Mouse (Mus musculus) kidney, adult 8-10 months (tissue): ENCODE results near the gene Dmxl2.

Experiments used
- DNase-seq, 2 experiments: peaks; one replicate each; pipeline ENCODE4 v3.0.0; 2022

Dmxl2 gene

GRCm38 (mm10) chr9:54499291-54499690 lies 2.1 kb downstream of the Dmxl2 start:
- no peak for DNase-seq

- no peak for DNase-seq
Observed at GRCm38 (mm10) chr9:54490431-54490830, 11.0 kb downstream of the Dmxl2 start.

- DNase-seq, result no peak
Observed at GRCm38 (mm10) chr9:54489599-54489998, 11.8 kb downstream of the Dmxl2 start.

- no peak for DNase-seq
Observed at GRCm38 (mm10) chr9:54484927-54485326, 16.5 kb downstream of the Dmxl2 start.

- DNase-seq, result no peak
Observed at GRCm38 (mm10) chr9:54483215-54483614, 18.2 kb downstream of the Dmxl2 start.

GRCm38 (mm10) chr9:54482763-54483162 lies 18.7 kb downstream of the Dmxl2 start:
- DNase-seq, result no peak

- DNase-seq, result no peak
Observed at GRCm38 (mm10) chr9:54479054-54479453, 22.4 kb downstream of the Dmxl2 start.

GRCm38 (mm10) chr9:54478117-54478516 lies 23.3 kb downstream of the Dmxl2 start:
- no peak for DNase-seq

GRCm38 (mm10) chr9:54474546-54474945 lies 26.9 kb downstream of the Dmxl2 start:
- no peak for DNase-seq

GRCm38 (mm10) chr9:54474031-54474430 lies 27.4 kb downstream of the Dmxl2 start:
- no peak for DNase-seq

GRCm38 (mm10) chr9:54472784-54473183 lies 28.6 kb downstream of the Dmxl2 start:
- DNase-seq, result no peak

GRCm38 (mm10) chr9:54469339-54469738 lies 32.1 kb downstream of the Dmxl2 start:
- DNase-seq, result no peak

- no peak for DNase-seq
Observed at GRCm38 (mm10) chr9:54467433-54467933, 33.9 kb downstream of the Dmxl2 start.

- no peak for DNase-seq
Observed at GRCm38 (mm10) chr9:54463483-54464054, 37.9 kb downstream of the Dmxl2 start.

- no peak for DNase-seq
Observed at GRCm38 (mm10) chr9:54439015-54439414, 62.4 kb downstream of the Dmxl2 start.

GRCm38 (mm10) chr9:54438246-54438645 lies 63.2 kb downstream of the Dmxl2 start:
- DNase-seq, result peak; percentile 7 to 21

- DNase-seq, result no peak
Observed at GRCm38 (mm10) chr9:54416238-54416637, 85.2 kb downstream of the Dmxl2 start.

GRCm38 (mm10) chr9:54356756-54357155 lies 144.7 kb downstream of the Dmxl2 start:
- DNase-seq, result no peak

GRCm38 (mm10) chr9:54342026-54342425 lies 159.4 kb downstream of the Dmxl2 start:
- DNase-seq, result no peak

GRCm38 (mm10) chr9:54336532-54337144 lies 164.8 kb downstream of the Dmxl2 start:
- peak in 1 of 2 experiments; percentile 46 for DNase-seq

- no peak for DNase-seq
Observed at GRCm38 (mm10) chr9:54335582-54335981, 165.8 kb downstream of the Dmxl2 start.

GRCm38 (mm10) chr9:54329201-54329600 lies 172.2 kb downstream of the Dmxl2 start:
- DNase-seq, result no peak

- no peak for DNase-seq
Observed at GRCm38 (mm10) chr9:54323456-54323855, 178.0 kb downstream of the Dmxl2 start.

GRCm38 (mm10) chr9:54316363-54316762 lies 185.1 kb downstream of the Dmxl2 start:
- no peak for DNase-seq
